Mouse (Mus musculus) bone marrow, adult 2 months (tissue): ENCODE data around the gene Utp20. TPM values are rescaled to one million over a fixed set of nuclear protein-coding genes. Genes with fewer than 3 reads are reported as not detected.
A peak's percentile ranks its signal among the peaks of the same experiment; 100 is the strongest.

Source experiments
- H3K27ac ChIP-seq: fragments of 200-500 bp; 2 replicates; pipeline ENCODE4 v1.5.1; 2012; ENCODE audit warnings: low read depth, mild to moderate bottlenecking, control low read depth, inconsistent platforms, low read length; ENCODE audit not compliant: control insufficient read depth, poor library complexity, insufficient read depth
- H3K4me1 ChIP-seq: fragments of 200-500 bp; 2 replicates; pipeline ENCODE4 v1.6.1; 2011; ENCODE audit warnings: low read length; ENCODE audit not compliant: control insufficient read depth, insufficient read depth
- H3K4me3 ChIP-seq: fragments of 200-500 bp; replicated peaks from 2 replicates; pipeline ENCODE3; 2011; ENCODE audit warnings: mild to moderate bottlenecking, low read depth, low read length, control low read depth; ENCODE audit not compliant: control insufficient read depth
- CTCF ChIP-seq: fragments of 200-500 bp; IDR thresholded peaks from 2 replicates; pipeline ENCODE4 v1.5.1; 2011; ENCODE audit warnings: low read length, control low read depth; ENCODE audit not compliant: control insufficient read depth, insufficient read depth
- POLR2A ChIP-seq: fragments of 200-500 bp; IDR thresholded peaks from 2 replicates; pipeline ENCODE4 v1.6.1; 2011; ENCODE audit warnings: low read depth, mild to moderate bottlenecking, control low read depth, low read length, borderline replicate concordance; ENCODE audit not compliant: control insufficient read depth
- WGBS: fragments of 180-500 bp; shearing (Covaris S2); methylation state at CpG from one replicate; pipeline ENCODE4 v1.1.7; 2018; 5-methylcytosine and 5-hydroxymethylcytosine counted together
- polyA plus RNA-seq: library from polyadenylated mRNA; stranded (reverse); fragments of >200 nt; gene quantifications from 2 replicates; pipeline ENCODE4 v1.2.4, GENCODE M21; 2011; ENCODE audit warnings: low replicate concordance; ENCODE audit not compliant: missing spikeins, insufficient read depth, insufficient read length

Utp20 gene
- polyA plus RNA-seq, 1 experiment: 18.0 TPM

GRCm38 (mm10) chr10:88732309-88732622, 94.3 kb downstream of the Utp20 start:
- WGBS: 5% methylated on average over 6 of the region's 6 CpGs
- peak overlapping the region; percentile 92 for H3K4me3 ChIP-seq
- H3K27ac ChIP-seq: no peak overlapping the region
- TF ChIP-seq POLR2A (no peak), CTCF (no peak)
- no peaks in the 10 kb centered on the region; the same call in 1 of the 2 replicates for H3K4me1 ChIP-seq

GRCm38 (mm10) chr10:88731496-88732308, 94.9 kb downstream of the Utp20 start:
- under 1% methylated on average over 61 of the region's 61 CpGs for WGBS
- peak overlapping the region; percentile 92 for H3K4me3 ChIP-seq
- no peak for TF ChIP-seq CTCF
- TF ChIP-seq POLR2A: no peak
- H3K27ac ChIP-seq: peak overlapping the region; percentile 79
- H3K4me1 ChIP-seq: no peaks in the 10 kb centered on the region; the same call in 1 of the 2 replicates

- under 1% methylated on average over 65 of the region's 65 CpGs for WGBS
- H3K27ac ChIP-seq: peak within 1 kb of the TSS; percentile 79
- TF ChIP-seq CTCF (no peak), POLR2A (peak; percentile 64; the same call in 1 of the 2 replicates)
- peak within 1 kb of the TSS; percentile 92 for H3K4me3 ChIP-seq
- H3K4me1 ChIP-seq: no peaks in the 10 kb centered on the region; the same call in 1 of the 2 replicates
Measured at GRCm38 (mm10) chr10:88730571-88731495, 95.8 kb downstream of the Utp20 start, which contains the start of gene Arl1. Gene Arl1, plus strand, starts transcription at chr10:88730858.

- WGBS: 77% methylated on average over 8 of the region's 8 CpGs
Measured at GRCm38 (mm10) chr10:88728166-88728565, 98.4 kb downstream of the Utp20 start.

GRCm38 (mm10) chr10:88727128-88727527, 99.5 kb downstream of the Utp20 start:
- Histone ChIP-seq H3K4me1 (no peaks in the 10 kb centered on the region; the same call in 1 of the 2 replicates), H3K4me3 (no peak overlapping the region), H3K27ac (no peak overlapping the region)
- no peak for TF ChIP-seq CTCF
- TF ChIP-seq POLR2A: no peak
- WGBS: 48% methylated on average over 1 of the region's 1 CpGs

More at GRCm38 (mm10) chr10:88728166-88728565, 98.4 kb downstream of the Utp20 start:
- no peaks in the 10 kb centered on the region; the same call in 1 of the 2 replicates for H3K4me1 ChIP-seq
- H3K4me3 ChIP-seq: no peak overlapping the region
- no peak for TF ChIP-seq POLR2A
- no peak for TF ChIP-seq CTCF
- no peak overlapping the region for H3K27ac ChIP-seq

- H3K27ac ChIP-seq: no peak overlapping the region
- H3K4me3 ChIP-seq: no peak overlapping the region
- 55% methylated on average over 2 of the region's 2 CpGs for WGBS
- TF ChIP-seq CTCF (no peak), POLR2A (no peak)
- no peaks in the 10 kb centered on the region for H3K4me1 ChIP-seq
Measured at GRCm38 (mm10) chr10:88725343-88725742, 101.3 kb downstream of the Utp20 start.

- Histone ChIP-seq H3K4me3 (no peak overlapping the region), H3K4me1 (no peaks in the 10 kb centered on the region), H3K27ac (no peak overlapping the region)
- WGBS: 42% methylated on average over 1 of the region's 1 CpGs
- TF ChIP-seq CTCF: no peak
- TF ChIP-seq POLR2A: no peak
Measured at GRCm38 (mm10) chr10:88719618-88720017, 107.0 kb downstream of the Utp20 start.

- WGBS: 58% methylated on average over 2 of the region's 2 CpGs
- Histone ChIP-seq H3K4me3 (no peak overlapping the region), H3K4me1 (no peaks in the 10 kb centered on the region; the same call in 1 of the 2 replicates), H3K27ac (no peak overlapping the region)
- TF ChIP-seq POLR2A: no peak
- no peak for TF ChIP-seq CTCF
Measured at GRCm38 (mm10) chr10:88717756-88718025, 108.9 kb downstream of the Utp20 start.
